Mouse (Mus musculus): Measurements from ENCODE around the gene Akr1d1. TPM values are rescaled to one million over a fixed set of nuclear protein-coding genes. Genes with fewer than 3 reads are reported as not detected.

Akr1d1 gene
- total RNA-seq, 2 experiments from 2014 or later, result not detected

GRCm38 (mm10) chr6:37604178-37604883, 74.4 kb downstream of the Akr1d1 start:
- no peak for DNase-seq (ENCODE audit: extremely low spot score in 1 of 2, low spot score in 2 of 2)

GRCm38 (mm10) chr6:37604884-37605269, 74.9 kb downstream of the Akr1d1 start:
- H3K27ac ChIP-seq, result no peak overlapping the region
- no peak for TF ChIP-seq CTCF (IDR thresholded peaks at IDR 0.05)
- intact Hi-C loops (cut with DNase I), result no loop called here
- no peak overlapping the region for H3K4me3 ChIP-seq
- no peak for DNase-seq (ENCODE audit: extremely low spot score in 1 of 2, low spot score in 2 of 2)

More at GRCm38 (mm10) chr6:37604178-37604883, 74.4 kb downstream of the Akr1d1 start:
- no peak for TF ChIP-seq CTCF (IDR thresholded peaks at IDR 0.05)
- intact Hi-C loops (cut with DNase I), result no loop called here
- Histone ChIP-seq H3K27ac (no peak overlapping the region), H3K4me3 (no peak overlapping the region)

GRCm38 (mm10) chr6:37607511-37608289, 77.7 kb downstream of the Akr1d1 start:
- intact Hi-C loops (cut with DNase I), result no loop called here
- DNase-seq (ENCODE audit: extremely low spot score in 1 of 2, low spot score in 2 of 2), result no peak
- no peak for TF ChIP-seq CTCF (IDR thresholded peaks at IDR 0.05)
- Histone ChIP-seq H3K27ac (no peak overlapping the region), H3K4me3 (no peak overlapping the region)

DNA sequence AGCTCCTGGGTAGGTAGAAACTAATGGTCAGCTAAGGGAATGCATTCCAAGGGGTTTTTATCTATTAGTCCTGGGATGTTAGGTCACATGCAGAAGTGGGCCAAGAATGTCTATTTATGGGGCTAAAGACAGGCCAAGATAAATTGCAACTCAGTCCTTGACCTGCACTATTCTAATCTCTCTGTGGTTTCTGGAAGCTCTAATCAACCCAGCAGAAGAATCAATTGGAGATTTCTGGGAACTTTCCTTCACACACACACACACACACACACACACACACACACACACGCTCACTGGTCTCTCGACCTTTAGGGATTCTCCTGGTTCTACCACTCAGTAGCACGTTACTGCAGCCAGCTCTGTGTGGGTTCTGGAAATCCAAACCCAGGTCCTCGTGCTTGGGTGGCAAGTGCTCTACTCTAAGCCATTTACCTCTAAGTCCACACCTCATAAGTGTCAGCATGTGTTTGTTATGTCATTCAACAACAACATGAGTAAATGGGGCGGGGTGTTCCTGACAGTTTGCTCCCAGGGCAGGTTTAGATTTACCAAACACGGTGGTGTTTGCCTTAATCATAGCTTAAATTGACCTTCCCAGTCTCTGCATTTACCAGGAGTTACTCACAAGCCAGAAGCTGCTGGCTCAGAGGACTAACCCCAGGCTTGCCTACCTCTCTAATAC, 82.8 kb downstream of the Akr1d1 start:
- TF ChIP-seq CTCF (IDR thresholded peaks at IDR 0.05), result no peak
- intact Hi-C loops (cut with DNase I), result no loop called here
- H3K4me3 ChIP-seq, result no peak overlapping the region
- DNase-seq (ENCODE audit: extremely low spot score in 1 of 2, low spot score in 2 of 2), result no peak
- H3K27ac ChIP-seq, result no peak overlapping the region

DNA sequence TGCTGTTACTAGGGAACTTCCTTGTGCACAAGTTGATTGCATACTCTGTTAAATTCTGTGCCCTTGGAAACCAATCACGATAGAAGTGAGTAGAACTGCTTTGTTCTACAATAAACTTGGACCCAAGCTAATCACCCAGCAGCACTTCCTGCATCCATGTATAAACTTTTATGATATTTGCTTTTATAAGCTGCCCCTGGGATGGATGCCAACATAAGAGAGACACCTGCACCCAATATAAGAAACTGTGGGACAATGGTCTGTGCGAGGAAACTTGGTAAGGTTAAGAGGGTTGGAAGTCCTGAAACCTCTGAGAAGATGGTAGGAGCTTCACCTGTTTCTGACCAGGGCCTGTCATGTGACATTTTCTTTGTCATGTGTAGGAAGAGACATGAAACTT, 85.5 kb downstream of the Akr1d1 start:
- H3K27ac ChIP-seq, result no peak overlapping the region
- no peak overlapping the region for H3K4me3 ChIP-seq
- no peak for DNase-seq (ENCODE audit: extremely low spot score in 1 of 2, low spot score in 2 of 2)
- TF ChIP-seq CTCF (IDR thresholded peaks at IDR 0.05), result no peak
- intact Hi-C loops (cut with DNase I), result no loop called here

- H3K27ac ChIP-seq, result no peak overlapping the region
- no peak for DNase-seq (ENCODE audit: extremely low spot score in 1 of 2, low spot score in 2 of 2)
- intact Hi-C loops (cut with DNase I), result no loop called here
- no peak for TF ChIP-seq CTCF (IDR thresholded peaks at IDR 0.05)
- H3K4me3 ChIP-seq, result no peak overlapping the region
Observed at GRCm38 (mm10) chr6:37616136-37616535, 86.2 kb downstream of the Akr1d1 start.

GRCm38 (mm10) chr6:37617431-37618011, 87.5 kb downstream of the Akr1d1 start:
- no peak for DNase-seq (ENCODE audit: extremely low spot score in 1 of 2, low spot score in 2 of 2)
- TF ChIP-seq CTCF (IDR thresholded peaks at IDR 0.05), result no peak
- Histone ChIP-seq H3K27ac (no peak overlapping the region), H3K4me3 (no peak overlapping the region)
- intact Hi-C loops (cut with DNase I), result no loop called here

Other genes with a start within 250 kb of the Akr1d1 start
- 10 to 100 TPM; 90.5 to 91.1 TPM for gene Dgki, start 230.0 kb upstream of the Akr1d1 start, total RNA-seq (2021)
- gene Creb3l2, start 88.0 kb upstream of the Akr1d1 start, total RNA-seq (2021), result 1 to 10 TPM; 6.2 to 8.1 TPM